Mouse (Mus musculus) liver, adult 10 weeks (tissue): ENCODE results near the gene Tex35. TPM values are rescaled to one million over a fixed set of nuclear protein-coding genes. Genes with fewer than 3 reads are reported as not detected.

Source experiments
- polyA plus RNA-seq: library from polyadenylated mRNA; stranded (reverse); fragments of 350-450 nt; fragmentation: Illumina TruSeq; extraction: RNeasy Lipid Tissue Mini Kit (QIAGEN cat#74804); gene quantifications from one replicate; pipeline ENCODE4 v1.2.3, GENCODE M21; 2014; ENCODE audit warnings: low read depth, low replicate concordance

Gene Tex35
- polyA plus RNA-seq = not detected

DNA sequence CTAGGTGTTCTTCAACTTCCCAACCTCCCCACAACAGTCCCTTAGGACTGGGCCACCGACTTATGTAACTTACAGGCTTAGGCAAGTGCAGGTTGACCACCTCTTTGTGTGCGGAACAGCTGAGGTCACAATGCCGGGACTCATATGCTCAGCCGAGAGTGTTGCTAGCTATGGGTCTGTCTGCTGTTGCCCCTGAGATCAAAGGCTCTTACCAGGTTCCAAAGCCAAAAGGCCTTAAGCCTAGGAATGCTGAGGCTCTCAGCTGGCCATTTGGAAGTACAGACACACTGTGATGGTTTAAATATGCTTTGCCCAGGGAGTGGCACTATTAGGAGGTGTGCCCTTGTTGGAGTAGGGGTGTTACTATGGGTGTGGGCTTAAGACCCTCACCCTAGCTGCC, at the start of gene Tex35:
Gene Tex35 (minus strand): TSS at position 101 of the 400 bp plus-strand sequence.

Other genes with a start within 250 kb of the Tex35 start
- 12.7 TPM for gene Ralgps2, start 169.1 kb downstream of the Tex35 start, polyA plus RNA-seq